Mouse (Mus musculus) embryonic facial prominence, embryonic 11.5 days (tissue): ENCODE data around the gene Vamp1. TPM values are rescaled to one million over a fixed set of nuclear protein-coding genes. Genes with fewer than 3 reads are reported as not detected.

Experiments
- microRNA-seq: library from miRNA; unstranded; fragments of <30 nt; microRNA quantifications from one replicate; pipeline ENCODE4, GENCODE M21; 2016; ENCODE audit warnings: borderline number of aligned reads
- polyA plus RNA-seq: library from polyadenylated mRNA; unstranded; fragments of >200 nt; fragmentation: Nextera tagmentation; extraction: Ambion mirVana; gene quantifications from 2 replicates; pipeline ENCODE4 v1.2.1, GENCODE M21; 2014

Gene Vamp1
- polyA plus RNA-seq, 1 experiment from 2014 or later: 1.4 TPM

Small RNAs within 50 kb of the gene (microRNA-seq; reads per million reads assigned to microRNA genes)
- gene Mir3098 (not detected), gene Mir8113 (not detected)

Other genes with a start within 250 kb of the Vamp1 start
- 1.1 and 1.9 TPM in 2 replicates for gene Pianp, start 218.9 kb upstream of the Vamp1 start, polyA plus RNA-seq
- 7.7 and 10.6 TPM in 2 replicates for gene Zfp384, start 206.4 kb upstream of the Vamp1 start, polyA plus RNA-seq
- gene Ing4, start 175.8 kb upstream of the Vamp1 start, polyA plus RNA-seq: 141 and 145 TPM in 2 replicates
- gene Acrbp, start 165.9 kb upstream of the Vamp1 start, polyA plus RNA-seq: 10.0 and 12.5 TPM in 2 replicates
- gene Lpar5, start 147.6 kb upstream of the Vamp1 start, polyA plus RNA-seq: 0.25 and 0.49 TPM in 2 replicates
- 93.2 and 94.5 TPM in 2 replicates for gene Chd4, start 119.6 kb upstream of the Vamp1 start, polyA plus RNA-seq
- 66.3 and 69.8 TPM in 2 replicates for gene Nop2, start 83.6 kb upstream of the Vamp1 start, polyA plus RNA-seq
- gene Iffo1, start 70.3 kb upstream of the Vamp1 start, polyA plus RNA-seq: 7.0 and 10.3 TPM in 2 replicates
- 2,314 and 2,539 TPM in 2 replicates for gene Gapdh, start 49.1 kb upstream of the Vamp1 start, polyA plus RNA-seq
- 135 and 136 TPM in 2 replicates for gene Ncapd2, start 23.9 kb upstream of the Vamp1 start, polyA plus RNA-seq
- gene Mrpl51, start 23.8 kb upstream of the Vamp1 start, polyA plus RNA-seq: 205 and 217 TPM in 2 replicates
- 1.0 and 1.1 TPM in 2 replicates for gene Tapbpl, start 16.3 kb downstream of the Vamp1 start, polyA plus RNA-seq
- gene Cd27, start 21.5 kb downstream of the Vamp1 start, polyA plus RNA-seq: 0.22 TPM in 1 of 2 replicates, not detected in the other
- gene Tuba3a, start 70.5 kb downstream of the Vamp1 start, polyA plus RNA-seq: 0.22 TPM in 1 of 2 replicates, not detected in the other
- 22.8 and 24.3 TPM in 2 replicates for gene Ltbr, start 98.3 kb downstream of the Vamp1 start, polyA plus RNA-seq
- 0.88 and 1.1 TPM in 2 replicates for gene Scnn1a, start 105.1 kb downstream of the Vamp1 start, polyA plus RNA-seq
- 36.6 and 39.5 TPM in 2 replicates for gene Tnfrsf1a, start 133.8 kb downstream of the Vamp1 start, polyA plus RNA-seq
- gene Plekhg6, start 165.2 kb downstream of the Vamp1 start, polyA plus RNA-seq: 0.08 and 0.20 TPM in 2 replicates